Comparison of ENCODE assay signal across 18 mouse cellular contexts in the genomic region with DNA sequence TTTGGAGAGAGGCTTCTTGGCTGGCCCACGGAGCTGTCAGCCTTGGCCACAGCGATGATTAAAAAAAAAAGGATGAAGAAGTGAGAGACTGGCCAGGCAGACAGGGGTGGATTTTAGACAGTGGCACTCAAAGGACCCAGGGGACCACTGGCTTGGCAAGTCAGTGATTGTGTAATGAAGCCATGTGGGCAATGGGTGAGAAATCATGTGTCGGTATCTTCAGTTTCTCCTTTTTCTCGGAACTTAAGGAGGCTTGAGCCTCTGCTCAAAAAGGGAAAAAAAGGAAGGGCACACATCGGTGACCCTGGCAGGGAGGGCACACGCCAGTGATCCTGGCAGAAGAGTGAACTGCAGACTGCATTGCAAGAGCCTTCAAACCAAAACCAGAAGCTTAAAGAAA. TPM values are rescaled to one million over a fixed set of nuclear protein-coding genes. Genes with fewer than 3 reads are reported as not detected.
"Had no signal": no experiment of that assay in that cellular context is flagged by ENCODE, and none has a peak within 500 bp of the region (broad histone marks: within the 10 kb centered on the region; RNA-seq: fewer than 3 reads in every experiment).

No protein-coding gene starts in this region.

- H3K4me1 ChIP-seq: midbrain, embryonic 10.5 days; neural tube, embryonic 12.5 days; neural tube, embryonic 15.5 days had no signal

- DNase-seq: kidney, adult 18-20 months; kidney, adult 9 months; kidney, postnatal 25 days; layer of hippocampus, postnatal 36 days; liver, embryonic 13.5 days; lung, adult 2 months; lung, postnatal 14 days; lung, postnatal 4 days; midbrain, embryonic 14.5 days; retina, postnatal 1 day; right cerebral cortex, postnatal 25 days; thymus, postnatal 25 days had no signal

- H3K36me3 ChIP-seq: liver, embryonic 13.5 days; midbrain, embryonic 10.5 days; neural tube, embryonic 12.5 days; neural tube, embryonic 15.5 days had no signal

- H3K27me3 ChIP-seq: liver, embryonic 13.5 days; megakaryocyte, embryonic 14.5 days; neural tube, embryonic 12.5 days; neural tube, embryonic 15.5 days had no signal

- H3K4me3 ChIP-seq: left cerebral cortex, adult 2 months; liver, embryonic 13.5 days; megakaryocyte, embryonic 14.5 days; midbrain, embryonic 10.5 days; neural tube, embryonic 12.5 days; neural tube, embryonic 15.5 days had no signal

- H3K27ac ChIP-seq: left cerebral cortex, adult 2 months; liver, embryonic 13.5 days; midbrain, embryonic 10.5 days; neural tube, embryonic 12.5 days; neural tube, embryonic 15.5 days; stomach, postnatal 0 days had no signal

RNA-seq across cellular contexts. Expression of a gene that starts 10.7 kb away (rescaled TPM):
- polyA plus RNA-seq: midbrain, embryonic 10.5 days had no signal
